ENCODE assay signal across 20 mouse cellular contexts in genomic region chr4:95068045-95068948, GRCm38 (mm10). TPM values are rescaled to one million over a fixed set of nuclear protein-coding genes. Genes with fewer than 3 reads are reported as not detected.
A peak's percentile ranks its signal among the peaks of the same experiment; 100 is the strongest.
DNase-seq lines count a peak whose midpoint lies in the region; ATAC-seq and TF ChIP-seq lines count a peak whose summit lies in the region.
"Had no signal": no experiment of that assay in that cellular context is flagged by ENCODE, and none has a peak within 500 bp of the region (broad histone marks: within the 10 kb centered on the region; RNA-seq: fewer than 3 reads in every experiment).

No protein-coding gene starts in this region.

- no peaks in the 10 kb centered on the region for H3K4me1 ChIP-seq in kidney, postnatal 0 days (replicated peaks; ENCODE audit: insufficient read depth, low read length)
- H3K4me1 ChIP-seq in kidney, embryonic 14.5 days (ENCODE audit: control insufficient read depth, insufficient read depth, low read length), result no peaks in the 10 kb centered on the region
- H3K4me1 ChIP-seq in intestine, embryonic 16.5 days (ENCODE audit: control insufficient read depth, insufficient read depth, low read length), result no peaks in the 10 kb centered on the region; the same call in 1 of the 2 replicates
- no peaks in the 10 kb centered on the region for H3K4me1 ChIP-seq in stomach, postnatal 0 days (replicated peaks; ENCODE audit: control insufficient read depth, insufficient read depth)
- H3K4me1 ChIP-seq: forebrain, embryonic 12.5 days; heart, embryonic 13.5 days; liver, embryonic 13.5 days; neural tube, embryonic 13.5 days had no signal

- TF ChIP-seq CTCF in kidney, postnatal 0 days (IDR thresholded peaks at IDR 0.05; ENCODE audit: low read depth), result no peak
- TF ChIP-seq CTCF in stomach, postnatal 0 days (IDR thresholded peaks at IDR 0.05; ENCODE audit: low read depth), result no peak

- H3K36me3 ChIP-seq in kidney, postnatal 0 days (ENCODE audit: insufficient read depth, low read length), result no peaks in the 10 kb centered on the region
- no peaks in the 10 kb centered on the region for H3K36me3 ChIP-seq in kidney, embryonic 14.5 days (ENCODE audit: control insufficient read depth, insufficient read depth, low read length)
- H3K36me3 ChIP-seq in intestine, embryonic 16.5 days (ENCODE audit: control insufficient read depth, insufficient read depth, low read length), result no peaks in the 10 kb centered on the region
- no peaks in the 10 kb centered on the region for H3K36me3 ChIP-seq in stomach, postnatal 0 days (ENCODE audit: control insufficient read depth, insufficient read depth, low read length)
- H3K36me3 ChIP-seq: forebrain, embryonic 12.5 days; heart, embryonic 13.5 days; liver, embryonic 13.5 days; neural tube, embryonic 13.5 days had no signal

- H3K9ac ChIP-seq in kidney, postnatal 0 days (ENCODE audit: low read depth, low read length), result no peak overlapping the region
- H3K9ac ChIP-seq in kidney, embryonic 14.5 days (ENCODE audit: low read depth, low read length), result no peak overlapping the region
- no peak overlapping the region for H3K9ac ChIP-seq in intestine, embryonic 16.5 days (ENCODE audit: low read depth, low read length)
- H3K9ac ChIP-seq in stomach, postnatal 0 days (ENCODE audit: low read length), result no peak overlapping the region
- H3K9ac ChIP-seq: forebrain, embryonic 12.5 days; heart, embryonic 13.5 days; liver, embryonic 13.5 days; neural tube, embryonic 13.5 days had no signal

- WGBS in kidney, postnatal 0 days, result 77% methylated on average over 8 of the region's 8 CpGs
- whole genome bisulfite sequencing in kidney, embryonic 14.5 days, result 84% methylated on average over 8 of the region's 8 CpGs
- 65% methylated on average over 8 of the region's 8 CpGs for WGBS in intestine, embryonic 16.5 days
- 78% methylated on average over 8 of the region's 8 CpGs for WGBS in stomach, postnatal 0 days

- TF ChIP-seq EP300 in stomach, postnatal 0 days (optimal IDR thresholded peaks at IDR 0.05), result no peak

- no peak overlapping the region for H3K4me2 ChIP-seq in kidney, postnatal 0 days (ENCODE audit: low read length)
- no peak overlapping the region for H3K4me2 ChIP-seq in kidney, embryonic 14.5 days (replicated peaks; ENCODE audit: low read depth, low read length)
- no peak overlapping the region for H3K4me2 ChIP-seq in intestine, embryonic 16.5 days (ENCODE audit: low read depth, low read length)
- H3K4me2 ChIP-seq in stomach, postnatal 0 days (replicated peaks; ENCODE audit: low read depth), result no peak overlapping the region
- H3K4me2 ChIP-seq: forebrain, embryonic 12.5 days; heart, embryonic 13.5 days; liver, embryonic 13.5 days; neural tube, embryonic 13.5 days had no signal

- H3K27ac ChIP-seq in kidney, postnatal 0 days, result no peak overlapping the region
- no peak overlapping the region for H3K27ac ChIP-seq in kidney, embryonic 14.5 days (ENCODE audit: low read depth, low read length)
- H3K27ac ChIP-seq in intestine, embryonic 16.5 days (ENCODE audit: low read length), result peak overlapping the region; percentile 31; the same call in 1 of the 2 replicates
- peak overlapping the region; percentile 13 for H3K27ac ChIP-seq in stomach, postnatal 0 days (replicated peaks)
- H3K27ac ChIP-seq: forebrain, embryonic 12.5 days; heart, embryonic 13.5 days; hindbrain, postnatal 0 days; liver, embryonic 13.5 days; neural tube, embryonic 13.5 days had no signal

- no peaks in the 10 kb centered on the region for H3K27me3 ChIP-seq in kidney, postnatal 0 days (ENCODE audit: insufficient read depth, low read length)
- no peaks in the 10 kb centered on the region for H3K27me3 ChIP-seq in kidney, embryonic 14.5 days (ENCODE audit: control insufficient read depth, insufficient read depth, low read length)
- no peaks in the 10 kb centered on the region for H3K27me3 ChIP-seq in intestine, embryonic 16.5 days (replicated peaks; ENCODE audit: control insufficient read depth, insufficient read depth, low read length)
- H3K27me3 ChIP-seq in stomach, postnatal 0 days (ENCODE audit: control insufficient read depth, insufficient read depth, low read length), result no peaks in the 10 kb centered on the region
- H3K27me3 ChIP-seq: CH12.LX; forebrain, embryonic 12.5 days; heart, embryonic 13.5 days; neural tube, embryonic 13.5 days had no signal

- DNase-seq in kidney, postnatal 0 days (ENCODE audit: low spot score), result no peak
- no peak for DNase-seq in stomach, postnatal 0 days (ENCODE audit: low spot score)
- no peak for DNase-seq in cerebellum, adult 11-12 months
- DNase-seq in gastrocnemius, adult 8-10 months (ENCODE audit: low spot score in 2 of 2), result no peak
- DNase-seq: adrenal gland, postnatal 10 days; cerebellum, adult 11 months; cerebellum, postnatal 25 days; layer of hippocampus, adult 9-11 months; liver, embryonic 13.5 days; lung, postnatal 10 days; right cerebral cortex, postnatal 4 days; thymus, adult 2 months had no signal

- H3K4me3 ChIP-seq in kidney, postnatal 0 days (replicated peaks; ENCODE audit: low read depth, low read length), result no peak overlapping the region
- H3K4me3 ChIP-seq in kidney, embryonic 14.5 days (ENCODE audit: low read length), result no peak overlapping the region
- no peak overlapping the region for H3K4me3 ChIP-seq in intestine, embryonic 16.5 days (ENCODE audit: low read length)
- H3K4me3 ChIP-seq in stomach, postnatal 0 days (ENCODE audit: low read depth, low read length), result no peak overlapping the region
- H3K4me3 ChIP-seq: forebrain, embryonic 12.5 days; heart, embryonic 13.5 days; liver, embryonic 13.5 days; neural tube, embryonic 13.5 days had no signal

- 0 out of 2 replicates have a peak, but pooled peaks have one; percentile 43 for ATAC-seq in kidney, postnatal 0 days (replicated peaks; ENCODE audit: low FRiP score, low read depth)
- ATAC-seq in kidney, embryonic 14.5 days (ENCODE audit: low FRiP score, low TSS enrichment), result no peak
- ATAC-seq in activated CD4-positive, CD25-positive, alpha-beta regulatory T cell, adult 4 months, result peak; percentile 82
- peak; percentile 94 for ATAC-seq in intestine, embryonic 16.5 days
- ATAC-seq in stomach, postnatal 0 days (ENCODE audit: low FRiP score, low TSS enrichment), result peak; percentile 77
- ATAC-seq: hindbrain, postnatal 0 days had no signal

- no peaks in the 10 kb centered on the region for H3K9me3 ChIP-seq in kidney, postnatal 0 days (replicated peaks; ENCODE audit: low read length)
- no peaks in the 10 kb centered on the region for H3K9me3 ChIP-seq in kidney, embryonic 14.5 days (ENCODE audit: control insufficient read depth, low read length)
- H3K9me3 ChIP-seq in intestine, embryonic 16.5 days (ENCODE audit: control insufficient read depth, low read length), result no peaks in the 10 kb centered on the region
- H3K9me3 ChIP-seq in stomach, postnatal 0 days (ENCODE audit: control insufficient read depth, low read length), result no peaks in the 10 kb centered on the region
- H3K9me3 ChIP-seq: forebrain, embryonic 12.5 days; heart, embryonic 13.5 days; liver, embryonic 13.5 days; neural tube, embryonic 13.5 days had no signal

RNA-seq across cellular contexts. Expression of gene Jun, which starts 16.3 kb away (rescaled TPM):
- 55.1 and 60.1 TPM in 2 replicates for polyA plus RNA-seq in kidney, postnatal 0 days (2015; fragmentation: Nextera tagmentation; extraction: Ambion mirVana)
- polyA plus RNA-seq in kidney, embryonic 14.5 days (2014; fragmentation: Nextera tagmentation; extraction: Ambion mirVana), result 24.0 and 30.2 TPM in 2 replicates
- 10 to 100 TPM in 1 of 2 experiments, 1 to 10 TPM in 1; 7.2 to 16.4 TPM for polyA plus RNA-seq in activated CD4-positive, CD25-positive, alpha-beta regulatory T cell, adult 4 months (2017; shearing (Covaris generic))
- polyA plus RNA-seq in intestine, embryonic 16.5 days (2015; fragmentation: Nextera tagmentation; extraction: Ambion mirVana), result 68.6 and 74.6 TPM in 2 replicates
- 80.2 and 88.9 TPM in 2 replicates for polyA plus RNA-seq in stomach, postnatal 0 days (2015; fragmentation: Nextera tagmentation; extraction: Ambion mirVana)
- total RNA-seq in gastrocnemius, adult 8-10 months (2022), result 10 to 100 TPM; 43.7 to 85.1 (median 58.2) TPM

Comparison
In these comparisons a context has a peak if more than half of its experiments do, and no peak if none do; other contexts are left out.
1. H3K27ac ChIP-seq: peak in intestine, embryonic 16.5 days (single experiment) and stomach, postnatal 0 days (single experiment); none in kidney, postnatal 0 days (single experiment) and kidney, embryonic 14.5 days (single experiment).